Mouse (Mus musculus): ENCODE measurements around the gene Rarb. TPM values are rescaled to one million over a fixed set of nuclear protein-coding genes. Genes with fewer than 3 reads are reported as not detected.
A peak's percentile ranks its signal among the peaks of the same experiment; 100 is the strongest.

Rarb gene
- polyA plus RNA-seq, 1 experiment from 2014 or later, result 26.2 TPM

DNA sequence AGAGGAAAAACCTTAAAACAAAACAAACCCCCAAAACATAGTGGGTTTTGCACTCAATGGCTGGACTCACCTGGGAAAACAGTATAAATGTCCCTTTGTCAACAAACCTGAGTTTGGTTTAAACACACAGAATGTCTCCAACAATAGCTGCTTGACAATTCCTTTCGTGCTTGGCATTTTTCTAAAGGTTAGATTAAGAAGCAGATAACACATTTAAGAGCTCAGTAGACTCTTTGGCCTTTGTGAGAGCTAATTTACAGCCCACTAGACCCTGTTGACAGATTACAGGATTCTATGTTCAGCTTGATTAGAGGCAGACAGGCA, 264.7 kb downstream of the Rarb start:
- WGBS, result 34% methylated on average over 1 of the region's 1 CpGs
- Histone ChIP-seq H3K4me2 (ENCODE audit: low read length) (no peak overlapping the region), H3K4me3 (replicated peaks; ENCODE audit: low read length) (no peak overlapping the region), H3K9ac (replicated peaks; ENCODE audit: low read depth, low read length) (no peak overlapping the region), H3K9me3 (ENCODE audit: control insufficient read depth, low read length) (no peaks in the 10 kb centered on the region), H3K4me1 (replicated peaks; ENCODE audit: control insufficient read depth, insufficient read depth, low read length) (peaks cover 7% of the 10 kb centered on the region; the same call in 1 of the 2 replicates), H3K27ac (ENCODE audit: low read length) (no peak overlapping the region), H3K36me3 (ENCODE audit: control insufficient read depth, insufficient read depth) (no peaks in the 10 kb centered on the region), H3K27me3 (replicated peaks; ENCODE audit: control insufficient read depth, insufficient read depth, low read length) (no peaks in the 10 kb centered on the region)
- ATAC-seq, result no peak

DNA sequence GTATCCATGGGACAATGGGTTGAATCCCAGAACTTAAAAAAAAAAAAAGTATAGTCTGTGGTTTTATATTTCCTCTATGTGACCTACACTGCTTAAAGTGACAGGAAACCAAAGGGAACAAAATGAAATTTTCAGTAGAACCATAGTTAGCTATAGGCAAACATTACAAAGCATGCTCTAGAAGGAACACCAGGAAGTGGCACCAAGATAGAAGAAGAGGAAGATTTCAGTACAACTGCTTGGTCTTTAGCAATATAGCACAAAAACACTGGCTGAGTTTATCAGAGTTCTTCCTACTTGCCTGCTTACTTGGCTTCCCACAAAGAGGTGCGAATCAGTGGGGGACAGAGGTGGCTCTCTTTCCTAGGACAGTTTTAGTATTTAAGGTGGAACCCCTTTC, 266.7 kb downstream of the Rarb start:
- Histone ChIP-seq H3K27me3 (replicated peaks; ENCODE audit: control insufficient read depth, insufficient read depth, low read length) (no peaks in the 10 kb centered on the region), H3K9me3 (ENCODE audit: control insufficient read depth, low read length) (no peaks in the 10 kb centered on the region), H3K4me1 (replicated peaks; ENCODE audit: control insufficient read depth, insufficient read depth, low read length) (peaks cover 7% of the 10 kb centered on the region; the same call in 1 of the 2 replicates), H3K4me3 (replicated peaks; ENCODE audit: low read length) (no peak overlapping the region), H3K9ac (replicated peaks; ENCODE audit: low read depth, low read length) (no peak overlapping the region), H3K27ac (ENCODE audit: low read length) (no peak overlapping the region), H3K36me3 (ENCODE audit: control insufficient read depth, insufficient read depth) (no peaks in the 10 kb centered on the region), H3K4me2 (ENCODE audit: low read length) (no peak overlapping the region)
- ATAC-seq, result no peak
- 92% methylated on average over 1 of the region's 1 CpGs for WGBS

DNA sequence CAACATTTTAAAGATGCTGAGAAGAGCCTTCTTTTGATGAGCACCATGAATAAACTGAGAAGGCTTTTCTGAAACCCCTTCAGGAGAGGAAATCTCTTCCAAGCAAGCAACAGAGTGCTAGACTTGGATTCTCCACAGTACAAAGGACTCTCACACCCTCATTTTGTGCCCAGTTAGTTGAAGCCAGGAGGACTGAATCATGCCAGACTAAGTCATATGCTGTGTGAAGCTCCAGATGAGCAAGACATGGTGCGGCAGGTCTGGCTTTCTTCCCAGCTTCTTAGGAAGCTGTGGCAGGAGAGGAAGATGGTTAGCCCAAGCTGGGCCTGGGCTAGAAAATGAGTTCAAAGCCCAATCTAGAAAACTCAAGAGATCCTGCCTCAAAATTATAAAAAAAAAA, 267.1 kb downstream of the Rarb start:
- 71% methylated on average over 1 of the region's 1 CpGs for WGBS
- peaks cover 7% of the 10 kb centered on the region; the same call in 1 of the 2 replicates for H3K4me1 ChIP-seq (replicated peaks; ENCODE audit: control insufficient read depth, insufficient read depth, low read length)
- no peaks in the 10 kb centered on the region for H3K36me3 ChIP-seq (ENCODE audit: control insufficient read depth, insufficient read depth)
- no peak overlapping the region for H3K4me3 ChIP-seq (replicated peaks; ENCODE audit: low read length)
- no peaks in the 10 kb centered on the region for H3K27me3 ChIP-seq (replicated peaks; ENCODE audit: control insufficient read depth, insufficient read depth, low read length)
- no peaks in the 10 kb centered on the region for H3K9me3 ChIP-seq (ENCODE audit: control insufficient read depth, low read length)
- ATAC-seq, result peak; percentile 72
- no peak overlapping the region for H3K27ac ChIP-seq (ENCODE audit: low read length)
- no peak overlapping the region for H3K9ac ChIP-seq (replicated peaks; ENCODE audit: low read depth, low read length)
- no peak overlapping the region for H3K4me2 ChIP-seq (ENCODE audit: low read length)

DNA sequence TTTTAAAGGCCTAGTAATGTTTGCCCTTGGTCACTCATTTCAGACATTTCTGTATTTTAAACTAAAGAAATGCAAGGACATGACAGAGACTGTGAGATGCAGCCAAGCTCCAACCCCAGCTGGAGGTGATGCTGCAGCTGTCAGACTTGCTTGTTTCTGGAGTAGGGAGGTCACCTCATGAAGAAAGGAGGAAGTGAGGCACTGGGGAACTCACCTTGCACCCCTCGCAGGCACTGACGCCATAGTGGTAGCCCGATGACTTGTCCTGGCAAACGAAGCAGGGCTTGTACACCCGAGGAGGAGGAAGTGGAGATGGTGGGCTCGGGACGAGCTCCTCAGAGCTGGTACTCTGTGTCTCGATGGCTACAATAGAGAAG, 270.8 kb downstream of the Rarb start:
- Histone ChIP-seq H3K27ac (ENCODE audit: low read length) (no peak overlapping the region), H3K27me3 (replicated peaks; ENCODE audit: control insufficient read depth, insufficient read depth, low read length) (no peaks in the 10 kb centered on the region), H3K36me3 (ENCODE audit: control insufficient read depth, insufficient read depth) (no peaks in the 10 kb centered on the region), H3K4me1 (replicated peaks; ENCODE audit: control insufficient read depth, insufficient read depth, low read length) (no peaks in the 10 kb centered on the region), H3K9me3 (ENCODE audit: control insufficient read depth, low read length) (no peaks in the 10 kb centered on the region), H3K9ac (replicated peaks; ENCODE audit: low read depth, low read length) (no peak overlapping the region), H3K4me2 (ENCODE audit: low read length) (no peak overlapping the region), H3K4me3 (replicated peaks; ENCODE audit: low read length) (no peak overlapping the region)
- WGBS, result 91% methylated on average over 8 of the region's 8 CpGs
- no peak for ATAC-seq

DNA sequence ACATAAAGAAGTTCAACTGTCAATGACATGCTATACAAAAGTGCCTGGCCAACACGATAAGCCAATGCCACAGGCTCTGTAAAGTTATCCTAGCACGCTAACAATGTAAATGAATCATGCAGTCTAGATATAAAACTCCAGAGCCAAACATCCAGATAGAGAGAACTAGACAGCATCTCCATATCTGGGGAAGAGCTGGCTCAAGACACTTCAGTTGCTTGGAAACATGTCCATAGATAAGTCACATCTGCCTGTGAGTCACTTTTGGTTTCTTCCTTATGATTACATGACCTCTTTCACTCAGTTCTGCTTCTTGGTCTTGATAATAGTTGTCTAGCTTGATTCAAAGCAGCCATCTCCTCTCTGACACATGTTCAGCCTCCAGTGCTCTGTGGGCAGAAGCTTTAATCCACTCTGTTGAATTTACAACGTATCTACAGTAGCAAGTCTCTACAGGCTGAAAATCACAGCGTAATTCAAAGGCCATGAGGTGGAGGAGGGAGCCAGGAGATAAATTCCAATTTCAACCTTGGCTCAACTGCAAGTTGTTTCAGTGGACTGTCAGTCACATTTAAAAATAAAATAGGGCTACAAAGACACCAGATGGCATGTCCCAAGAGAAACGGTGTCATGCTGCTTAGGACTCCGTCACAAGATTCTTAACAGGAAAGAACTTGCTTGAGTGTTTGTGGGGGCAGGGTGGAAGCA, 271.3 kb downstream of the Rarb start:
- Histone ChIP-seq H3K4me3 (replicated peaks; ENCODE audit: low read length) (no peak overlapping the region), H3K9ac (replicated peaks; ENCODE audit: low read depth, low read length) (no peak overlapping the region), H3K27ac (ENCODE audit: low read length) (no peak overlapping the region), H3K27me3 (replicated peaks; ENCODE audit: control insufficient read depth, insufficient read depth, low read length) (no peaks in the 10 kb centered on the region), H3K36me3 (ENCODE audit: control insufficient read depth, insufficient read depth) (no peaks in the 10 kb centered on the region), H3K4me2 (ENCODE audit: low read length) (no peak overlapping the region), H3K4me1 (replicated peaks; ENCODE audit: control insufficient read depth, insufficient read depth, low read length) (no peaks in the 10 kb centered on the region), H3K9me3 (ENCODE audit: control insufficient read depth, low read length) (no peaks in the 10 kb centered on the region)
- WGBS, result 66% methylated on average over 6 of the region's 6 CpGs
- no peak for ATAC-seq

DNA sequence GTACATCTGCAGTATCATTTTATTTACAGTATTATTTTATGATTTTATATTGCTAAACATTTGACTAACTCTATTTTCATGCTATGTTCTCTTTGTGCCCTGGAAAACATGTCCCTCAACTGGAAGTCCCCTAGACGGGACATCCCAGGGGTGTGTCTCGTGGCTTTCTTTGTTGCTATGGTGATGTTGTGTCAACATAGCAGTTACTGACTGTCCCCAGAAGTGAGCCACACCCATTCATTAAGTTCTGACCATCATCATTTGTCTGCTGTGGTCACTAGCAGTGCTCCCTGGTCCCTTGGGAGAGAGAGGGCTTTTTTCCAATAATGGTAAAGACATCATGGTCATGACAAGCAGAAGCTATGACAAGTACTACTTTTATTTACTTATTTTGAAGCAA, 274.0 kb downstream of the Rarb start:
- no peak for ATAC-seq
- Histone ChIP-seq H3K27ac (ENCODE audit: low read length) (no peak overlapping the region), H3K4me1 (replicated peaks; ENCODE audit: control insufficient read depth, insufficient read depth, low read length) (no peaks in the 10 kb centered on the region), H3K4me2 (ENCODE audit: low read length) (no peak overlapping the region), H3K27me3 (replicated peaks; ENCODE audit: control insufficient read depth, insufficient read depth, low read length) (no peaks in the 10 kb centered on the region), H3K9me3 (ENCODE audit: control insufficient read depth, low read length) (no peaks in the 10 kb centered on the region), H3K9ac (replicated peaks; ENCODE audit: low read depth, low read length) (no peak overlapping the region), H3K36me3 (ENCODE audit: control insufficient read depth, insufficient read depth) (no peaks in the 10 kb centered on the region), H3K4me3 (replicated peaks; ENCODE audit: low read length) (no peak overlapping the region)
- WGBS, result 57% methylated on average over 2 of the region's 2 CpGs

DNA sequence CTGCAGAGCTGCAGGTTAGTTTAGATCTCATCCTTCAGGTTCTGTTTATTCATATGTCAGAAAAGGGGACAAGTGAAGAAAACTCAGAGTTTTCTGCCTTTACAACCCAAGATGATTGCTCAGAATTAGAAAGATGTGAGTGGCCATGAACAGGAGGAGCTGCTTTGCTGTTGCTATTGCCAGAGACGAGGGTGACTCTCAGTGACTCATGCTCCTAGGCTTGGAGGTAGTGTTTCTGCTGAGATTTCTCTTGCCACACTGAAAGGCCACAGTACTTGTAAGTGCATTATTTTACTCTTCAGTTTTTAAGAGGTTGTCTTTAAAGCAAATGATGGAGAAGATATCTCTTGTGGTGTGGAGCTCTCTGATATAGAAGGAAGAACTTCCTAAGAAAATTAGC, 277.3 kb downstream of the Rarb start:
- H3K9ac ChIP-seq (replicated peaks; ENCODE audit: low read depth, low read length), result no peak overlapping the region
- H3K36me3 ChIP-seq (ENCODE audit: control insufficient read depth, insufficient read depth), result no peaks in the 10 kb centered on the region
- no peak for ATAC-seq
- no peak overlapping the region for H3K4me2 ChIP-seq (ENCODE audit: low read length)
- no peak overlapping the region for H3K4me3 ChIP-seq (replicated peaks; ENCODE audit: low read length)
- H3K27ac ChIP-seq (ENCODE audit: low read length), result no peak overlapping the region
- no peaks in the 10 kb centered on the region for H3K9me3 ChIP-seq (ENCODE audit: control insufficient read depth, low read length)
- H3K4me1 ChIP-seq (replicated peaks; ENCODE audit: control insufficient read depth, insufficient read depth, low read length), result no peaks in the 10 kb centered on the region
- 100% methylated on average over 1 of the region's 1 CpGs for WGBS
- no peaks in the 10 kb centered on the region for H3K27me3 ChIP-seq (replicated peaks; ENCODE audit: control insufficient read depth, insufficient read depth, low read length)

DNA sequence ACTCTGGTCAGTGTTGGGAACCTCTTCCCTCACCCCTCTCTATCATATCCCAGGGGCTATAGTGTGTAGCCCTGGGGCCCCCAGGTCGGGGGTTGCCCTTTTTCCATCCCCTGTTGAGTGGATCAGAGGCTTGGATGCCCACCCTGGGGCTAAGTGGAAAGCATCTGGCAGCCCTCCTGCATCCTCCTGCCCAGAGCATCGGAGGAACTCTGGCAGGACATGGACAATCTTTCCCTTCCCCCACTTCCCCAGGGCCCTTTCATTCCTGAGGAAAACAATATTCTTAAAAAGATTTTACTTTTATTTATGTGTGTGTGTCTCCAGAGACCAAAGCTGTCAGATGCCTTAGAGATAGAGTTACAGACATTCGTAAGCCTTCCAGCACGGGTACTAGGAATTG, 281.5 kb downstream of the Rarb start:
- ATAC-seq, result no peak
- 66% methylated on average over 4 of the region's 4 CpGs for WGBS
- Histone ChIP-seq H3K4me1 (replicated peaks; ENCODE audit: control insufficient read depth, insufficient read depth, low read length) (no peaks in the 10 kb centered on the region), H3K4me2 (ENCODE audit: low read length) (no peak overlapping the region), H3K36me3 (ENCODE audit: control insufficient read depth, insufficient read depth) (no peaks in the 10 kb centered on the region), H3K4me3 (replicated peaks; ENCODE audit: low read length) (no peak overlapping the region), H3K27me3 (replicated peaks; ENCODE audit: control insufficient read depth, insufficient read depth, low read length) (no peaks in the 10 kb centered on the region), H3K9ac (replicated peaks; ENCODE audit: low read depth, low read length) (no peak overlapping the region), H3K27ac (ENCODE audit: low read length) (no peak overlapping the region), H3K9me3 (ENCODE audit: control insufficient read depth, low read length) (no peaks in the 10 kb centered on the region)

DNA sequence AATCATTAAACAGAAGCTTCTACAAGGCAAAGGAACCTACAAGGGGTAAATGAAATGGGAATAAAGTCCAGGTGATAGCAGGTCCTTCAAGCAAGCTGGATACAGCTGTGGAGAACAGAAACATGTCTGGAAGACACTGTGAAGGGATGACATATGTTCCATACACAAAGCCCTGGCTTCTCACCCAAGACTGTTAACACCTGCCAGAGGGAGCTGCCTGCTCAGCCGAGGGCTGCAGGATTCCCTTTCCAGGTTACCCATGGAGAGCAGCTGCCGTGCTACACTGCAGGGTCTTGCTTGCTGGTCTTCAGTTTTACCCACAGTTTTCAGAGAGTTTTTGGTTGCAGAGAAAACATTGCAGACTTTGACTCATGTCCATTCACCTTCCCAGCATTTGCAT, 290.3 kb downstream of the Rarb start:
- no peaks in the 10 kb centered on the region for H3K9me3 ChIP-seq (ENCODE audit: control insufficient read depth, low read length)
- no peak for ATAC-seq
- H3K27me3 ChIP-seq (replicated peaks; ENCODE audit: control insufficient read depth, insufficient read depth, low read length), result no peaks in the 10 kb centered on the region
- 64% methylated on average over 2 of the region's 2 CpGs for WGBS
- H3K27ac ChIP-seq (ENCODE audit: low read length), result no peak overlapping the region
- no peaks in the 10 kb centered on the region for H3K36me3 ChIP-seq (ENCODE audit: control insufficient read depth, insufficient read depth)
- H3K4me2 ChIP-seq (ENCODE audit: low read length), result no peak overlapping the region
- H3K4me3 ChIP-seq (replicated peaks; ENCODE audit: low read length), result no peak overlapping the region
- H3K9ac ChIP-seq (replicated peaks; ENCODE audit: low read depth, low read length), result no peak overlapping the region
- H3K4me1 ChIP-seq (replicated peaks; ENCODE audit: control insufficient read depth, insufficient read depth, low read length), result no peaks in the 10 kb centered on the region

DNA sequence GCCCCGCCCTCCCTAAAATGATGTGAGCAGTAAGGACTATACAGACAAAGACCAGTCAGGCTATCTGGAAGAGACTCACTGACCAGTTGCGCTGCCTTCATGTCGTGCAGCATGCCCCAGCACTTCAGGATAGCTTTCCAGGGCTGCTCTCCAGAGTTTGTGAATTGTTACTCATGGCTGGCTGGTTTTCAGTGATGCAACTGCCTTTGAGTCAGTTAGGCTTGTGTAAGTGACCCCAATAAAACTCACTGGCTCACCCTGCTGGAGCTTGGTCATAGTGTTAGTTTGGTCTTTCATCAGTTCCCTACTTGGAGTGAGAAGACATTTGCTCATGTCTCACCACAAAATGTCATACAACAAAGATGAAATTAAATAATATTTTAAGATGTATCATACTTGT, 292.8 kb downstream of the Rarb start:
- no peaks in the 10 kb centered on the region for H3K36me3 ChIP-seq (ENCODE audit: control insufficient read depth, insufficient read depth)
- H3K9me3 ChIP-seq (ENCODE audit: control insufficient read depth, low read length), result no peaks in the 10 kb centered on the region

More for the DNA sequence above, 292.8 kb downstream of the Rarb start:
- Histone ChIP-seq H3K9ac (replicated peaks; ENCODE audit: low read depth, low read length) (no peak overlapping the region), H3K4me3 (replicated peaks; ENCODE audit: low read length) (no peak overlapping the region), H3K27me3 (replicated peaks; ENCODE audit: control insufficient read depth, insufficient read depth, low read length) (no peaks in the 10 kb centered on the region), H3K4me1 (replicated peaks; ENCODE audit: control insufficient read depth, insufficient read depth, low read length) (0 out of 2 replicates have a peak, but pooled peaks cover 2% of the 10 kb centered on the region), H3K27ac (ENCODE audit: low read length) (no peak overlapping the region; the same call in 1 of the 2 replicates), H3K4me2 (ENCODE audit: low read length) (no peak overlapping the region)
- 85% methylated on average over 3 of the region's 3 CpGs for WGBS
- no peak for ATAC-seq
